Mouse (Mus musculus): ENCODE results near the gene Suclg2.

The Suclg2 gene

DNA sequence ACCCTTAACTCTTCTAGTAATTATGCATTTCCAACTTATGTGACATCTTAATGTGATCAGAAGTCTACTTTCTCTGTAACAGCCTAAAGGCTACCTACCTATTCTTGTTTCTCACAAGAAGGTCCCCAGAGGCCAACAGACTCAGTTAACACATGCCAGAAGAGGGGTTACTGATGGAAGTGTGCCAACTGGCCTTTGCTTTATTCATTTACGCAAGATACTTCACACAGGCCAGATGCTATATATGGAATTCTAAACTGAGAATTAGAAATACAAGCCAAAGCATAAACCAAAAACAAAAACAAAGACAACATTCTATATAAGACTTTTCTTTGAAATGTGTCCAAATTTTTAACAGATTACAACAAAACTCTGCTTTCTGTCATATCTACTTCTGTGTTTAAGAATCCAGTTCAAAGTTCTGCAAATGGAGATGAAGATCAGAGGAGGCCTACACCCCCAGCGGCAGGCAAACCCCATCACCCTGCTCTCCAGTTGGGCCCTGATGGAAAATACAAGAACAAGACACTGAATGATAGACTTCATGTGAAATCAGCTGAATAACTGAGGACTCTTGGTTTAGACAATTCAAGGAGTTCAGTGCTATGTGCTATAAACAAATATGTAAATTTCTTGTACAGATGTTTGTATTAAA is 155.1 kb downstream of the Suclg2 start:
- no peak for DNase-seq (ENCODE audit: low read depth, low spot score)

DNA sequence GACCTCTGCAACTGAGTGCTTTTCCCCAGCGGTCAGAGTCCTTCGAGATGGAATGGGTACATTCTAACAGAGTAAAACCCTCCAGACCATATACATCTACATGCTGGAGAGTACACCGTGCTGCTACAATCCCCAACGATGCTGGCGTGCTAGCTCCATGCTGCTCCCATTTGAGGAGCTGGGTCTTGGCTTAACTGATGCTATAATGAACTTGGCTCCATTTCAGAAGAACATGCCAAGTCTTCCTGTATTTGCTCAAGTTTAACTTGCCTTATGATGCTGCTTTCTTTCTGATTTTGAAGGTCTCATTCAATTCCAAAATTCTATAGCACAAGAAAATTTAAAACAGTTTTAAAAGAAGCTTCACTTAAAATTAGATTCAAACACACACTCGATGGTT is 162.3 kb downstream of the Suclg2 start:
- no peak for DNase-seq (ENCODE audit: low read depth, low spot score)

DNA sequence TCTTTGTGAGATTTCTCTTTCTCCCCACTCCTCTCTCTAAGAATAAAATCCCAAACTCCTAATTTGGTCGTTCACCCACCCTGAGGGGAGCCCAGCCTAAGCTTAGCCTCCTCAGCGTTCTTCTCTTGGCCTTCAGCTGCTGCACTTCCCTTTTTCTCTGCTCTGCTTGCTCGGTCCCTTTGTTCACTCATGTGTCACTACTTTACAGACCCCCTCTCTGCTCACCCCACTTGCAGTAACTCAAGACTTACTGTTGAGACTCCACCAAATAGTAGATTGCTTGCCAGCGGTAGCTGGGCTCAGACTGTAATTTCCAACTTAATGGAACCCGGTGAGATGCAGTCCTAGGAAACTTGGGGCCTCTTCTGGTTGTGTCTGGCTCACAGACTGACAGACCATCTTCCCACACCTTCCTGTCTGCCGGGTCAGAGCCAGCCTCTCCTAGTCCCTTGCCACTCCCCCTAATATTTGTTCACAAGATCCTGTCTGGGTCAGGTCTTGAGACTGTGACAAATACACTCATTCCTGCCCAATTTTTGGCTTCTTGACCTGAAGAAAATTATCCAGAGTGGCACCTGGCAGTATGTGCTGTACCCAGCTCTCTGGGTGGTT is 166.2 kb downstream of the Suclg2 start:
- no peak for DNase-seq (ENCODE audit: low read depth, low spot score)

DNA sequence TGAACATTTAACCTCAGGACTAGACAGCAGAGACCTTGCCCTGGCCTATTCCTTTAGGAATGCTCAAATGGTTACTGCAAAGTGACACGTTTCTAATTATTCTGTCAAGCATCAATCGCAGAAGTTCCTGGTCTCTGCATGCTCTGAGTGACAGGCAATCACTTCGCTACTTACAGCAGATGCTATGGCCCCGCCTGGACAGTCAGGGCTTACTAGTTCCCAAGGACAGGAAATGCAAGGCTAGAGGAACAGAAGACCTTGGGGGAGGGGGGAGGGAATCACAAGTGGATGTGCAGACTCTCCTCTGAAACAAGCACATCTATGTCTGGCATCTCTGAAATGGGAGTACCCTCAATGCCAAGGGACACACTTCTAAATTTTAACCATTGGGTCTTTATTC is 167.6 kb downstream of the Suclg2 start:
- DNase-seq (ENCODE audit: low read depth, low spot score): no peak

DNA sequence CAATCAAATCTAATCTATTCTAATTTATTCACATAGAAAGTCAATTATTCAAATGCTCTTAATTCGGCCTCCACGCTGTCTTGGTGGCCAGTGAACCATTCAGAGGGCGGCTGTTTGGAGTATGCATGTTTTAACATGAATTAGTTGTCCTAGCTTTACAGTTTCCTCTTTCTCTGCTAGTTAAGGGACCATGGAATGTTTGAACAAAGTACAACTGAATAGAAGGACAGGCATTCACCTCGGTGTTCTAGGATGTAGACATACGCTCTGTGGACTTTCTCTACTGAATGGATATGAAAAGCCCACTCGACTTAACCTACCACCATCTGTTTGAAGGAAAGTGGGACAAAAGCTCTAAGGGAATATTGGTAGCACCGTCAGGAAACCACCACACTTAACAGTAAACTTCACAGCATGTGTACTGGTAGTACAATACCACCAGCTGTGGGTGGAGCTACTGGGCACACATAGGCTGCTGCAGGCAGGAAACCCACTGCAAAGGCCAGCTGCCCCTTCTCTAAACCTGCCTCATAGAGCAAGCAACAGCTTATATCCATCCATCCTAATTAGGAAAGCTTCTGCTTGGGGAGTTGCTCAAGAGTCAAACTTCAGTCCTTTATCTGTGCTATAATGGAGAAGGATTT is 172.3 kb downstream of the Suclg2 start:
- DNase-seq (ENCODE audit: low read depth, low spot score): no peak

DNA sequence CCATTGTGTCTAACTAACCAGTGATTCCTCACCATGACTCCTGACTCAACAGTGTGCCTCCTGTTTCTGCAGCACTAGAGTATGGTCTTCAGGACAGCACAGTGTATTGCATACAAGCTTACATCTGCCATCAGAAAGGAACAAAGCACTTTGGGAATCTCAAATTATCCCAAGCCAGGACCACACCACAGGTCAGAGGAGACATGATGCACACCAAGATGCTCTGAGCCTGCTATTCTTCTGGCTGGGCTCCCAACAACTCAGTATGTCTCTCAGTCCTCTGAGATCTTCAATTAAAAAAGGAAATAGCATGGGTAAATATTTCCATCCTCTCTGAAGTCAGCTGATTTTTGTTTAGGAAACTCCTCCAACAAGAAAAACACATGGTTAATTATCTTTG is 172.9 kb downstream of the Suclg2 start:
- DNase-seq (ENCODE audit: low read depth, low spot score): no peak

DNA sequence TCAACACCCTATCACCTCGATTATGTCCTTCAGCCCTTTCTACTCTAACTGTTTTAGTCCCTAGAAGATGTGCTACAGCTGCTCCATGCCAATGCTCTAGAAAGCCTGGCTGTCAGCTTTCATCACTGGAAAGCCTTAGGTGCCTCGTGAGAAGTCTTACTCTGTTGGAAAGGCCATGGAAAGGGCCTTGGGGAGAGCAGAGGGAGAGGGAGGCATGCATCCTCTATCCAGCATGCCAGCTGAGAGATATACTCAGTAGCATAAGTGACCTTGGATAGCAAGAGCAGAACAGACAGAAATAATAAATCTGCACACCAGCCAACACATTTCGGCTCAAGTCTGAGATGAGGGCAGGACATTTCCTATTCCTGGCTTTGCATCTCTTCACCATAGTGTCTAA is 173.3 kb downstream of the Suclg2 start:
- no peak for DNase-seq (ENCODE audit: low read depth, low spot score)

DNA sequence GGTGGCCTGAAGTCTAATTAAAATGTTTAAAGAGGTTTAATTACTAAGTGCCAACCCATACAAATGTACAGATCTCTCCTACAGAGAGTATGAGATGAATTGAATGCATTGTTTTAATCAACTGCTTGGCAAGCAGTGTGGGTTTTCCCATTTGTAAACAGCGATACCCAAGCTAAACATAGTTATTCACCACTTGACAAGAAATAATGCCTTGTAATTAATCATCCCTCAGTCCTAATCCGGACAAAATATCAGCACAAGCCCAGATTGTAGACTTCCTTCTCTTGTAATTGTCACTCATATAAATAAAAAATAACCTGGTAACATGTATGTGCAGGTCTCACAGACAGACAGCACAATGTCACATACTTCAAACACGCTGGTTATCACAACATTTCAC is 183.4 kb downstream of the Suclg2 start:
- no peak for DNase-seq (ENCODE audit: low read depth, low spot score)

DNA sequence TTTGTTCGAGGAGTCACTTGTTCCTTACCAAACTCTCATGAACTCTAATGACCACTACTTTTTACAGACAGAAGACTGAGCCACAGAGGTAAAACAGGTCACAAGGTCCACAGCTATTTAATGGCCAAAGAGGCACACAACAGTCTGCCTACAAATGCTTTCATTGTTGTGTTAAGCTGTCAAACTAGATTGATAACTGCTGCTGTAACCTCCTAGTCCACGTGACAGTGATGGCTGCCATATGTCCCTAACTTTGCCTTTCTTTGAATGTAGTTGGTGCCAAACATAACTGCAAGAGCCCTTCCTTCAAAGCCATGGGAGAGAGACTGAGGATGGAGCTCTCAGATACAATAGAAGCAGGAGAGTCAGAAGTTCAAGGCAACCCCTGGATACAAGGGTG is 198.8 kb downstream of the Suclg2 start:
- no peak for DNase-seq (ENCODE audit: low read depth, low spot score)

DNA sequence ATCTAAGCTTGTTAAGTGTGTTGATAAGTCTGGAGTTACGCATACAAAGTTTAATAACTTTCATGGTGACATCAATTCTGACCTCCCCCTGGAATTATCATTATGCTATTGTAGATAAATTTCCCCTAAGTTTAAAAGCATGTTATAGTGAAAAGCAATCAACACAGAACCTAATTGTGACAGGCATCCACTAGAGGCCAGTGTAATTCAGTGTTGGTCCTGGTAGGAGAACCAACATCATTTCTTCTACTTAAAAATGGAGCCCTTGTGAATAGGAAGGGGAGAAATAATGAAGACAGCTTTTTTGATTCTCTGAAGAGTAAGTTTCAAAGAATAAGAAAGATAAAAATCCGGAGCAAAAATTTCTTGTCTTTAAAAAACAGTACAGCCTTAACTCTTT is 200.2 kb downstream of the Suclg2 start:
- no peak for DNase-seq (ENCODE audit: low read depth, low spot score)

DNA sequence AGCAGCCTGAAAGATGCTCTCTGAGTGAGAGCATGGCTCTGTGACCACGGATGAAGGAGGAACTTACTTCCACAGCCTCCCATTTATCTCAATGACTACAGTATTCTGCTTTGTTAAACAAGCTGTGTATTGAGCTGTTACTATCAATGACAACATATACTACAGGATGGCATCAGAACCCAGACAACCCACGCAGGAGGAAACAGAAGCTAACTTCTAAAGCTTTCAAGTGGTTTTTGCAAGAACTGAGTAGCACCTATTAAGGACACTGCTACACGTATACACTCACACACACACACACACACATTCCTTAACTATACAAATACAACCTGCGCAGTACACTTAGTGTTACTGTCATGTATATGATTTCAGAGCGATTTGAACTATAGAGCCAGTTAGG is 202.9 kb downstream of the Suclg2 start:
- DNase-seq (ENCODE audit: low read depth, low spot score): no peak

DNA sequence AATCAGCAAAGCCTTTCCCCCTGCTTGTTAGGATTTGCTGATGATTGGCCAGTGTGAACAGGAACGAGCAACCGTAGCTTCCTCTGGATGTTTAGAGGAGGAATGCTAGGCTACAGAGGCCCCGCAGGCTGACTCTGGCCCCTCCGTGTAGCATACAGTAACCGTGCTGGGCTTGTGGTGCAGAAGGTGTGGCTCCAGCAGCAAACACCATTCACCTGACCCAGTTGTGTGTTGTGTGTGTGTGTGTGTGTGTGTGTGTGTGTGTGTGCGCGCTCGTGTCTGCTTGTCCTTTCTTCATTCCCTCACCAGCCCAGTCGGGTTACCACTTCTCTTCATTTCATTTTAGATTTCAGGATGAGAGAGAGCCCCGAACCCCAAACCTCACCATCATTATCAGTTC is 203.9 kb downstream of the Suclg2 start:
- no peak for DNase-seq (ENCODE audit: low read depth, low spot score)

DNA sequence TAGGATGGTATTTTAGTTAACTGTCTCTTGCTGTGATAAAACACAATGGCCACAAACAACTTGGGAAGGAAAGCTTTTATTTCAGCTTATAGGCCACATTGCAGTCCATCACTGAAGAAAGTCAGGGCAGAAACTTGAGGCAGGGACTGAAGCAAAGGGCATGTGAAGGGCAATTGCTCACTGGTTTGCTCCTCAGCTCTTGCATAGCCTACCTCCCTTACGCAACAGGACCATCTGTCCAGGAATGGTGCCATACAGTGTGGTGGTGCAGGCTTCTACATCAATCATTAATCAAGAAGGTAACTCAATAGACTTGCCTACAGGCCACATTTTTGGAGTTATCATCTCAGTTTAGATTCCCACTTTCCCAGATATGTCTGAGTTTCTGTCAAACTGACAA is 206.9 kb downstream of the Suclg2 start:
- no peak for DNase-seq (ENCODE audit: low read depth, low spot score)

DNA sequence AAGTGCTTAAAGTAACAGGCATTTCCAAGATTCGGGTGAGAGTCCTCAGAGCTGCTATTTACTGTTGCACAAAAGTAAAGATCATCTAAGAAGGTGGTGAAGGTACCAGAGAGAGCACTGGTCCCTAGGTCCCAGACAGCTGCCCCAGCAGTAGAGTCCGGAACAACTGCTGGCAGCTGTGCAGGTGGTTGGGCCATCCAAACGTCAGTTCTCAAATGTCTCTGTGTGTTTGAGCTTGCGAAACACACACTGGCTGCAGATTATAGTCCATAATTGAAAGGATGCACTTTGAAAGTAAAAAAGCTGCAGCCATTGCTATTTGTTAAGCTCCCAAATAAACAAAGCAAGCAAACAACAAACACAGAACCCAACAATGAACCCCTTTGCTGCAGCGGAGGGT is 217.8 kb downstream of the Suclg2 start:
- peak; percentile 20 for DNase-seq (ENCODE audit: low read depth, low spot score)

DNA sequence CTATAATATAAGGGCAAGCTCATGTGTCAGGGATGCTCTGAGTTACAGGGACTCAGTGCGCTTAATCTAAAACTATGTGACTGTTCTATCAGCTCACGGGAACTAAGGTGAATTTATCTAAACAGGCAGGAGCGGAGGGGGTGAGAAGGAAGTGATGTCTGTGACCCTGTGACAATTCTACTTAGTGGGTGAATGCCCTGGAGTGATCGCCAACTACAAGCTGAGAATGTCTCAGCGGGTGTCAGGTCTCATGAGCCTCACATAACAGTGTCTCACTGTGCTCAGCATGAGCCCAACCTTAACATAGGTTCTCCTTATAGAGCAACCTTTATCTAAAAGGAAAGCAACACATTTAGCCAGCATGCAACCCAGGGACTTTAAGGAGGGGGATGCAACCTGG is 219.0 kb downstream of the Suclg2 start:
- no peak for DNase-seq (ENCODE audit: low read depth, low spot score)

DNA sequence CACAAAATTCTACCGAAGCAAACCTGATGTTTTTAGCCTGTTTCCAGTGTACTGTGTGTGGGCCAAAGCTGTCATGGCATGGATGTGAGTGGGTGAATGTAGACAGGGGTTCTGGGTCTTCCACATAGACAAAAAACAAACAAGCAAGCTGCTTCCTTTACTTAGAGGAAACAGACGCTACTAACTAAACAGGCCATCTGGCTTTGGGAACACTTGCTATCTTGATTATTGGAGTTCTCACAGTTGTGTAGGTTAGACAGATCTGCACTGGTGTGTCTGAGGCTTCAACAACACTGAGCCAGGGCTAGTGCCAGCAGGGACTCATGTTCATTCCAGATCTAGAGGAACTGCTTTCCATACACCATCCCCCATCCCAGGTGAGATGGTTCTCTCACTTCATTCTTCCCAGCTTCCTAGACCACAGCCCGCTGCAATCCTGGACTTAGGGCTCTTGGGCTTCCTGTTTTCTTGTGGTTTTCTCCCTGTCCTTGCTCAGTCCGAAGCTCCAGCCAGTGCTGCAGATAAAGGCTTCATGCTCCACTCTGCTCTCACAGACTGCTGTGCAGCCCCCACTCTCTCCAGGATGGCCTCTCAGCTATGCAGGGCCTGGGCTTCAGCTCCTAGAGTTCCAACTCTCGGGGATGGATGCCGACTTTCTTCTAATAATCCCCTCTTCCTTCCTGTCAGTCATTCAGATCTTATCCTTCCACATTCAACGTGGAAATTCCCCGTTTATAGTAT is 226.2 kb downstream of the Suclg2 start:
- no peak for DNase-seq (ENCODE audit: low read depth, low spot score)

DNA sequence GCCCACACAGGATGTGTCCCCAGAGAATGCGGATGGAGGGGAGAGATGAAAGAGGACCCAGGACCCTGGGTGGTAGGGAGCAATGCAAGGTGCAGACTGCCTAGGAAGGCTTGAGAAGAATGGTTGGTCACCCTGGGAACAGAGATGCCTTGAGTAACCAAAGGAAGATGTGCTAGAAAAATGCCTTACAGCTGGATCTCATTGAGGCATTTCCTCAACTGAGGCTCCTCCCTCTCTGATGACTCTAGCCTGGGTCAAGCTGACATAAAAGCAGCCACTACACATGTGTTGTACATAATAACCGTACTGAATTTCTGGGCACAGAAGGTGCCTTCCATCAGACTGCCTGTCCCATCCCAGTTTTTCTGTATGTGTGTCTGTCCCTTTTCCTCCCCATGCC is 227.6 kb downstream of the Suclg2 start:
- DNase-seq (ENCODE audit: low read depth, low spot score): no peak

DNA sequence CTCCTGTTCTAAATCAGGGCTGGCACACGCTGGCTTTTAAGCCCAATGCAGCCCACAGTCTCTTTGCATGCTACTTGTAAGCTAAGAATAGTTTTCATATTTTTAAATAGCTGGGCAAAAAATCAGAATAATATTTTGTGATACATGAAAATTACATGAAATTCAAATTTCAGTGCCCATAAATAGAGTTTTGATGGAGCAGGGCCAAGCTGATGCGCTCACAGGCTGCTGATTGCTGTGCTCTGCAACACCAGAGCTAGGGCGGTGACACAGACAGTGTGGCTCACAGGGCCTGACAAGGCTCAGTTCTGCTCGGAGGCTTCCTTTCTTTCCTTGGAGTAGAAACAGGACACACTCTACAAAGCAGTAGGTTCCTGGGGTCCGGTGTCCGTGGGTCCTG is 232.8 kb downstream of the Suclg2 start:
- no peak for DNase-seq (ENCODE audit: low read depth, low spot score)

DNA sequence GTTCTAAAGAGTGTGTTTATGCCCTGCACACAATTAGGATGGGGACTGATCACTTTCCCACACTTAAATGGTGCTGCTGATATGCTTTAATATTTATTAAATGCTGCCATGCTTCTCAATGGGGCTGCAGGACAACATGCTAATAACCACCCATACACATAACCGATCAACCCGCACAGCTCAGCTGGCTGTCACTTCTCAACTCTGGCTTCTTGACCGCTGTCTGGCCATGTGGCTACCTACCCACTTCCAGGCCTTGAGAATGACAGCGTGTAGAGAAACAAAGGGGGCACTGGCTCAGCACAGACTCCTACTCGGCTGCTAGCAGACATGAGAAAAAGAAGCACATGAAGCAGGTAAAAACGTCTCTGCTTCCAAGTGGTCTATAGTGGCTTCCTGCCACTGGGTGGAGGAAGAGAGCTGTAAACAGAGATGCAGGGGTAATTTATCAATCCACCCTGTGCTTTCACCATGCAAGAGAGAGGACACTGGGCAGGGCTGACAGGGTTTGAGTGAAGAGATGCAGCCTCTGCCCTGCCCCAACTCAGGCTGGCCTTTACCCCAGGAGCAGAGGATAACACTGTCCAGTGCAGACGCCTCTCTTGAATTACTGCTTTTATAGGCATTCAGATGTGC is 234.3 kb downstream of the Suclg2 start:
- peak; percentile 12 for DNase-seq (ENCODE audit: low read depth, low spot score)

DNA sequence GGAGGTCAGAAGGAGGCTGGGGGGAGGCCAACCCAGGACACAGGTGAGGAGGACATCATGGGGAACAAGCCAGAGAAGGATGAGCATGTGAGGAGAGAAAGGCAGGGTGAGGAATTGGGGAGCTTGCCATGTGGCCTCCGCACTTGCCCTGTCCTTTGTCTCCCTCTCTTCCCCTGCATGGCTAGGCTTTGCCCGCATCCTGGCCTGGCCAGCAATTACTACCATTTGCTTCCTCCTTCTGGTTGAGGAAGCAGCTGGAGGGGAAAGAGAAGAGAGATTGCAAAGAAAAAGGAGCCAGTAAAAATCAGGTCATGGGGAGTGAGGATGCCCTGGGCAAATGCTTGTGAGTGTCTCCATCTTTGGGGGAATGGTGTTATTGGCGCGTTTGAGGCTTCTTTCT is 234.9 kb downstream of the Suclg2 start:
- no peak for DNase-seq (ENCODE audit: low read depth, low spot score)

DNA sequence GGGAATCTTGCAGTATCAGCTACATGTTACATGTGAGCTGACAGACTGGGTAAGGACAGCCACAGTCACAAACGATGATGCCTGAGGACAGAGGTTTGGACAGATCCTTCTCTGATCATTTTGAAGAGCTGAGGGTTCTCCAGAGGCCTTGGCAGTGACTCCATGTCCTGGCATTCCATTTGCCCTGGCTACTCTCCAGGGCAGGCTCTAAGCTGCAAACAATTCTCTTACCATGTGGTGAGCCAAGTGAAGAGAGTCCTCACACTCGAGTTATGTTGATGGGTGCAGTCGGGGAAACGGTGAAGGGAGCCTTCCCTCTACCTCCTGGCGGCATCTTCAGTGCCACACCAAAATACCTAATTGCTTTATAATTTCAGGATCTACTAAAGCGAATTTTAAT is 235.5 kb downstream of the Suclg2 start:
- peak; percentile 31 for DNase-seq (ENCODE audit: low read depth, low spot score)

DNA sequence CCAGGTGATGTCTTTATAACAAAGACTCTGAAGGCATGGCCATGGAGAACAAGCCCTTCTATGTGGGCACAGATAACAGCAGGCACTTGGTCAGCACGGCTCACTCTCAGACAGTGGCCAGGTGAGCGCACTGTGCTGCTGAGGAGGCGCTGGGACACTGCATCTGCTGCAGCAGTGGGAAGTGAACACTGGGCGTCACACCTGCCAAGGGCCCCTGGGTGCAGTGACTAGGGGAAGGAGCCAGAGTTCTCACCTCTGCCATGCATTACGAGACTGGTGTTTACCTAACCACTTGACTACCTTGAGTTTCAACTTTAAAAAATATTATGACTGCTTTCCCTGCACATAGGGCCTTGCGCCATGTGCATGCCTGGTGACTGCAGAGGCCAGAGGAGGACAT is 238.8 kb downstream of the Suclg2 start:
- DNase-seq (ENCODE audit: low read depth, low spot score): no peak
